Mouse (Mus musculus): ENCODE results near the gene Vmn1r174. TPM values are rescaled to one million over a fixed set of nuclear protein-coding genes. Genes with fewer than 3 reads are reported as not detected.

The Vmn1r174 gene
- polyA plus RNA-seq (2012; rRNA removed) = not detected in 2 replicates

DNA sequence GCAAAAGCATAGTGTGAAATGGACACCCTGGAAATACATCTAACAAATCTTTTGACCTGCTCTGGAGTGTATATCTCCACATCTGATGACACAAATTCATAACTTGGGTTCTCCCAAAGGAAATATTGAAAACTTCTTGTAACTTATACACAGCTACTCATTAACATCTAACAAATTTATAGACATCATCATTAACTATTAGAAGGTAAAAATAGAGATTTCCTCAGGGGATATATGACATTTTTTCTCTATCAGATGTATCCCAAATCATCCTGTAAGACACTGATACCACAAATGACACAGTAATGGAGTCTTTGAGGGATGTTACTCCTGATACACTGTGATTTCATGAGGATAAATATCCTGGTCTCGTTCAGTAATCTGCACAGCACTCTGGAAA, at the start of gene Vmn1r174:
TSS of gene Vmn1r174 (plus strand) at position 301 of the 400 bp plus-strand sequence.

DNA sequence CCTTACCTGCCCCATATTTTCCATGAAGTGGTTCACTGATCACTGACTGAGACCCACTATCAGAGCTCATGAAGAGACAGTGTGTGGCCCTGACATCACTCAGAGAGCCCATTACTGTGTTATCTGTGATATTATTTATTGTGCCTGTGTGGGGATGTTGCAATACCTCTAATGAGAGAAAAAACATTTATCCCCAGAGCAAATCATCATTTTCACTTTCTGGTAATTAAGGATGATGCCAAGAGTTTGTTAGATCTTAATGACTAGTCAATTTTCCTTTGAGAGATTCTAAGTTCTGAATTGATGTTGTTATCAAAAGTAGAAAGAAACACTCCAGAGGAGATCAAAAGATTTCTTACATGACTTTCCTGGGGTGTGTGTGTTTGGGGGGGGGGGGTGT, 58.5 kb downstream of the Vmn1r174 start, which contains the start of gene Vmn1r175:
TSS of gene Vmn1r175 (minus strand) at position 101 of the 400 bp plus-strand sequence.

Other genes starting within 250 kb of the Vmn1r174 start
- not detected in 2 replicates for gene Vmn1r167, start 245.1 kb upstream of the Vmn1r174 start, polyA plus RNA-seq (2012; rRNA removed)
- not detected in 2 replicates for gene Vmn1r168, start 212.5 kb upstream of the Vmn1r174 start, polyA plus RNA-seq (2012; rRNA removed)
- not detected in 2 replicates for gene Vmn1r169, start 176.7 kb upstream of the Vmn1r174 start, polyA plus RNA-seq (2012; rRNA removed)
- not detected in 2 replicates for gene Vmn1r170, start 146.1 kb upstream of the Vmn1r174 start, polyA plus RNA-seq (2012; rRNA removed)
- not detected in 2 replicates for gene Vmn1r171, start 121.5 kb upstream of the Vmn1r174 start, polyA plus RNA-seq (2012; rRNA removed)
- gene Vmn1r172, start 94.0 kb upstream of the Vmn1r174 start, polyA plus RNA-seq (2012; rRNA removed) = not detected in 2 replicates
- not detected in 2 replicates for gene Vmn1r173, start 51.6 kb upstream of the Vmn1r174 start, polyA plus RNA-seq (2012; rRNA removed)
- gene Vmn1r175, start 58.4 kb downstream of the Vmn1r174 start, polyA plus RNA-seq (2012; rRNA removed) = not detected in 2 replicates
- gene Vmn1r176, start 85.1 kb downstream of the Vmn1r174 start, polyA plus RNA-seq (2012; rRNA removed) = not detected in 2 replicates
- gene Vmn1r177, start 114.2 kb downstream of the Vmn1r174 start, polyA plus RNA-seq (2012; rRNA removed) = not detected in 2 replicates
- gene Vmn1r178, start 139.7 kb downstream of the Vmn1r174 start, polyA plus RNA-seq (2012; rRNA removed) = not detected in 2 replicates
- not detected in 2 replicates for gene Vmn1r179, start 174.7 kb downstream of the Vmn1r174 start, polyA plus RNA-seq (2012; rRNA removed)
- not detected in 2 replicates for gene Vmn1r180, start 198.4 kb downstream of the Vmn1r174 start, polyA plus RNA-seq (2012; rRNA removed)
- gene Vmn1r181, start 222.3 kb downstream of the Vmn1r174 start, polyA plus RNA-seq (2012; rRNA removed) = not detected in 2 replicates
- gene V1rd19, start 249.4 kb downstream of the Vmn1r174 start, polyA plus RNA-seq (2012; rRNA removed) = not detected in 2 replicates